Mouse (Mus musculus) intestine, postnatal 0 days (tissue): ENCODE results near the gene Map3k1. TPM values are rescaled to one million over a fixed set of nuclear protein-coding genes. Genes with fewer than 3 reads are reported as not detected.
"Not testable (repeated sequence)": the region's sequence is repeated elsewhere in the genome, so short reads cannot be mapped to it uniquely, and the experiment has no call there.

Experiments used
- ATAC-seq: fragments of 200-750 bp; cut with Nextera tagmentation; 2 replicates; pipeline ENCODE4 v1.8.0; 2017; ENCODE audit warnings: mild to moderate bottlenecking, moderate TSS enrichment, moderate library complexity
- H3K27ac ChIP-seq: fragments of 300-500 bp; sonication (generic); 2 replicates; pipeline ENCODE4 v1.5.1; 2014; ENCODE audit warnings: mild to moderate bottlenecking, low read depth, low read length, moderate library complexity
- H3K27me3 ChIP-seq: fragments of 300-500 bp; sonication (generic); replicated peaks from 2 replicates; pipeline ENCODE4 v1.6.1; 2014; ENCODE audit warnings: low read length, mixed read lengths; ENCODE audit not compliant: control insufficient read depth, insufficient read depth
- H3K36me3 ChIP-seq: fragments of 300-500 bp; sonication (generic); 2 replicates; pipeline ENCODE4 v1.6.1; 2014; ENCODE audit warnings: mild to moderate bottlenecking, moderate library complexity; ENCODE audit not compliant: control insufficient read depth, insufficient read depth
- H3K4me1 ChIP-seq: fragments of 300-500 bp; sonication (generic); replicated peaks from 2 replicates; pipeline ENCODE4 v1.6.1; 2014; ENCODE audit warnings: antibody characterized with exemption, low read length, mixed read lengths; ENCODE audit not compliant: control insufficient read depth, insufficient read depth
- H3K4me2 ChIP-seq: fragments of 300-500 bp; sonication (generic); replicated peaks from 2 replicates; pipeline ENCODE4 v1.6.1; 2014; ENCODE audit warnings: low read depth, mild to moderate bottlenecking, moderate library complexity
- H3K4me3 ChIP-seq: fragments of 300-500 bp; sonication (generic); 2 replicates; pipeline ENCODE4 v1.5.1; 2014; ENCODE audit warnings: low read depth, low read length
- H3K9ac ChIP-seq: fragments of 300-500 bp; sonication (generic); 2 replicates; pipeline ENCODE4 v1.6.1; 2014; ENCODE audit warnings: mild to moderate bottlenecking, low read depth, low read length
- H3K9me3 ChIP-seq: fragments of 300-500 bp; sonication (generic); 2 replicates; pipeline ENCODE4 v1.6.1; 2016; ENCODE audit warnings: mixed run types; ENCODE audit not compliant: control insufficient read depth
- CTCF ChIP-seq: sonication (generic); IDR thresholded peaks from 2 replicates; pipeline ENCODE4 v1.5.1; 2016; ENCODE audit warnings: low read depth, mild to moderate bottlenecking, control low read depth, antibody characterized with exemption, moderate library complexity
- WGBS: fragments of 180-500 bp; shearing (Covaris S2); extraction: QIAGEN DNeasy Blood & Tissue Kit; methylation state at CpG from one replicate; pipeline ENCODE4 v1.1.7; 2014; 5-methylcytosine and 5-hydroxymethylcytosine counted together
- polyA plus RNA-seq: library from polyadenylated mRNA; unstranded; fragments of >200 nt; fragmentation: Nextera tagmentation; extraction: Ambion mirVana; gene quantifications from 2 replicates; pipeline ENCODE4 v1.2.1, GENCODE M21; 2015

The Map3k1 gene
- polyA plus RNA-seq, 1 experiment from 2014 or later: 11.8 TPM

DNA sequence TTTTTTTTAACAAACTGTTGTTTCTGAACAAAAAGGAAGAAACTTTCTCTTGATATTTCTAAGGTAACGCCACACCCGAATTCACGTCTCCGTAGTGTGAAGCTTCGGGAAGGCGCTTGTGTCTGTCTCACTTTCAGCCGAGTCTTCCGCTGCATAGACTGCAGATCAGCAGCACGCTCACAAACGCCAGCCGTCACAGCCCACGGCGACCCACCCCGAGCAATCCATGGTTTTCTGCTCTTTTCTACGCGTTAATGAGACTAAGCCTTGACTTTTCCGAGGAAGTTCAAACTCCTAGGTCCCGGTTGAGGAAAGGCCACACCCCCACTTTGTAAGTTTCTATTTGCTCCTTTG, 84.0 kb downstream of the Map3k1 start:
- Histone ChIP-seq H3K27ac (peak overlapping the region; percentile 57; the same call in 1 of the 2 replicates), H3K4me3 (peak overlapping the region; percentile 57), H3K9me3 (no peaks in the 10 kb centered on the region), H3K36me3 (no peaks in the 10 kb centered on the region), H3K27me3 (no peaks in the 10 kb centered on the region), H3K4me1 (no peaks in the 10 kb centered on the region), H3K4me2 (peak overlapping the region; percentile 76), H3K9ac (peak overlapping the region; percentile 45)
- TF ChIP-seq CTCF: no peak
- WGBS: under 1% methylated on average over 18 of the region's 18 CpGs
- ATAC-seq: no peak

- H3K27ac ChIP-seq: no peak overlapping the region
- H3K36me3 ChIP-seq: peaks cover 18% of the 10 kb centered on the region
- no peak overlapping the region for H3K9ac ChIP-seq
- H3K4me2 ChIP-seq: no peak overlapping the region
- 58% methylated on average over 9 of the region's 9 CpGs for WGBS
- H3K4me3 ChIP-seq: no peak overlapping the region
- ATAC-seq: no peak
- no peak for TF ChIP-seq CTCF
- no peaks in the 10 kb centered on the region for H3K4me1 ChIP-seq
- H3K9me3 ChIP-seq: no peaks in the 10 kb centered on the region
- no peaks in the 10 kb centered on the region for H3K27me3 ChIP-seq
These were observed 89.1 kb downstream of the Map3k1 start for GRCm38 (mm10) chr13:111719726-111720125.

DNA sequence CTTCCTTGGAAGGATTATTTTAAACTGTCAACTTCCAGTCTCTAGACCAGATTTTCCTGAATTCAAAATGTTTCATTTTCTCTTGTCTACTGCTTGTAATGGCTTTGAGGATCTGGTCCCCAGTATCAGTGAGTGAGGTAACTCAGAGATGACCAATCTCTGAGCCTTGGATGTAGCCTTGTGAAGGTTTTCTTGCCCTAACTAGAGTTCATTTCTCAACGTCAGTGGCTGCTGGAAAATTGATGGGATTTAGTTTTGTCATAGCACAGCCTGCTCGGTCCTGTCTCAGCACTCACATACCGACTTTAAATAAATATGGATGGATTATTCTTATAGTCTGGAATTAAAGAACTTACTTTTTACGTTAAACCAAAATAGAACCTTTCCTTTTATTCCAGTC, 98.3 kb downstream of the Map3k1 start:
- Histone ChIP-seq H3K4me1 (no peaks in the 10 kb centered on the region), H3K9me3 (no peaks in the 10 kb centered on the region), H3K27ac (no peak overlapping the region), H3K9ac (no peak overlapping the region), H3K27me3 (no peaks in the 10 kb centered on the region), H3K4me3 (no peak overlapping the region), H3K36me3 (peaks cover 91% of the 10 kb centered on the region), H3K4me2 (no peak overlapping the region)
- no peak for TF ChIP-seq CTCF
- 87% methylated on average over 4 of the region's 4 CpGs for WGBS
- ATAC-seq: no peak

DNA sequence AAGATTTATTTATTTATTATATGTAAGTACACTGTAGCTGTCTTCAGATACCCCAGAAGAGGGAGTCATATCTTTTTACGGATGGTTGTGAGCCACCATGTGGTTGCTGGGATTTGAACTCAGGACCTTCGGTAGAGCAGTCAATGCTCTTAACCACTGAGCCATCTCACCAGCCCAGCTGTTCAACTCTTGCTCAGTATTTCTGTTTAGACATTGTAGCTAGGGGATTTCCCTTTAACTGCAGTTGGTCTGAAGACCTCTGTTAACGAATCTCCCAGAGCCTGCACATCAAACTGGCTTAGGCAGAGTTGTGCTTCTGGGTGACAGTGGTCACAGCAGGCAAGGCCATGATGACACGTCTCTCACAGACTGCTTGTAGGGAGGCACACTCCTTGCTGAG, 104.8 kb downstream of the Map3k1 start:
- H3K4me3 ChIP-seq, H3K27me3 ChIP-seq, H3K9me3 ChIP-seq, ATAC-seq, H3K9ac ChIP-seq, H3K4me2 ChIP-seq, H3K27ac ChIP-seq, H3K4me1 ChIP-seq: not testable (repeated sequence)
- WGBS: 87% methylated on average over 4 of the region's 4 CpGs
- H3K36me3 ChIP-seq: peaks cover 66% of the 10 kb centered on the region

- TF ChIP-seq CTCF: no peak
- Histone ChIP-seq H3K4me3 (no peak overlapping the region), H3K27me3 (no peaks in the 10 kb centered on the region), H3K27ac (no peak overlapping the region), H3K9me3 (no peaks in the 10 kb centered on the region), H3K4me1 (no peaks in the 10 kb centered on the region), H3K36me3 (peaks cover 61% of the 10 kb centered on the region), H3K4me2 (no peak overlapping the region), H3K9ac (no peak overlapping the region)
- no peak for ATAC-seq
- WGBS: 95% methylated on average over 10 of the region's 10 CpGs
These were observed 105.4 kb downstream of the Map3k1 start for GRCm38 (mm10) chr13:111703396-111703795.

Other genes with a start within 250 kb of the Map3k1 start
- gene Gm10198, start 216.2 kb downstream of the Map3k1 start, polyA plus RNA-seq: not detected in 2 replicates
- gene Mier3, start 128.0 kb downstream of the Map3k1 start, polyA plus RNA-seq: 6.0 and 6.9 TPM in 2 replicates